Mouse (Mus musculus) ES-E14 (cell line): ENCODE measurements around the gene Ccnd3.

Source experiments
- ZC3H11A ChIP-seq: IDR thresholded peaks from 2 replicates; pipeline ENCODE4 v1.6.1; 2012; ENCODE audit warnings: low read depth, mild to moderate bottlenecking, inconsistent platforms, low read length, borderline replicate concordance
- ZNF384 ChIP-seq: IDR thresholded peaks from 2 replicates; pipeline ENCODE4 v1.6.1; 2012; ENCODE audit warnings: low read depth, low read length, inconsistent platforms

DNA sequence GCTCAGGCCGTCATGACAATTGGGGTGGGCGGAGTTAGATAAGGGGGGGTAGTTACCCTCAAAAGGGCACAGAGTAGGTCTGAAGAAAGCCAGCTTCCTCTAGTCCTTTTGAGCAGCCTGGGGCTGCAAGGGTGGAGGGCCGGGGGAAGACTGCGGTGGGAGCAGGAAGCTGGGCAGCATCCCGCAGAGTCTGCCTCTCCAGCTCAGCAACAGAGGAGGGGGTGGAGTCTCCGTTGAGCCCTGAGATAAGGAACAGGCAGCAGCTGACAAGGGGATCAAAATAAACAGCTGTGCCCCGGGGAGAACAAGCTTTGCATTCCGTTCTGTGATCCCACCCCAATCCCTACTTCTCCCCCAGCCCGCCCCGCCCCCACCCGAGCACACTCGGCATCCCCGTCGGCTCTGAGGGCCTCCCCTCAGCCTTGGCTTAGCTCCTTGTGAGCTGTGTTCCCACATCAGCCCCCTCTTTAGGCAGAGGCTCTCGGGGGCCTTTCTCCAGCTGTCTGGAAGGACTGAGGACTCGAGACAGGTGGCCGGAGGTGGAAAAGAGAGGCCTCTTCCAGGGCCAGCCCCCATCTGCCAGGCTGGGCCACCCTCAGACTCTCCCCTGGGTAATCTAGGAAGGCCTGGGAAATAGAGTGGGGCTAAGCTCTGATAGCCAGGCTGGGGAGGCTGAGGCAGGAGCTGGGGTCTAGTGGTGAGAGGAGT is 16.9 kb downstream of the Ccnd3 start:
- no peak for TF ChIP-seq ZNF384
- TF ChIP-seq ZC3H11A = no peak
